Mouse (Mus musculus): ENCODE data around the gene Oasl2. TPM values are rescaled to one million over a fixed set of nuclear protein-coding genes. Genes with fewer than 3 reads are reported as not detected.
A peak's percentile ranks its signal among the peaks of the same experiment; 100 is the strongest.

Oasl2 gene
- polyA plus RNA-seq, 2 experiments = 1.6 to 1.7 TPM

DNA sequence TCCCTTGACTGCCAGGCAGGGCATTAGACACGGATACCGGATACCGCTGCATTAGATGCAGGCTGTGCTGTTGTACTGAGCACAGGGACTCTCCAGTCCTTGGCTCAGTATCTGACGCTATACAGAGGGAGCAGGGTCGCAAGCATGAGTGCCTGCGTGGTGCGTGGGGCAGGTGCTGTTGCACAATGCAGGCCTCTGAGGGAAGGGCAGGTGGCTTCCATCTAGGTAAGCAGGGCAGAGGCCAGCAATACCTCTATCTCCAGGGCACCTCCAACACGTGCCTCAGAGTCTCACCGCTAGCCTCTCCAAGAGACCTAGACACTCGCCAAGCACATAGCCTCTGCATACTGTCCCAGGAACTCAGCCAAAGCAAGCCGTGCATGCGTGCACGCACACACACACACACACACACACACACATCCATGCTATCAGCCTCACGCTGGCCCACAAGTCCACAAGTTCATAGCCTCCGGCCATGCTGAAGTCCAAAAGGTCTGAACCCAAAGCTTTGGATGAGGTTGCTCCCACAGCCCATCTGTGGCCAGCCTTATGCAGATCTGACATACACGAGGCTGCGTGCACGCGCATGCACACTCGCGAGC is 54.6 kb downstream of the Oasl2 start:
- H3K4me3 ChIP-seq (replicated peaks; ENCODE audit: low read length) = no peak overlapping the region
- no peak overlapping the region for H3K4me2 ChIP-seq (replicated peaks; ENCODE audit: low read depth, low read length, severe bottlenecking)
- 81% methylated on average over 21 of the region's 21 CpGs for WGBS
- peak; percentile 24; the same call in 1 of the 2 replicates for ATAC-seq (ENCODE audit: low FRiP score, low read depth)
- no peak overlapping the region for H3K9ac ChIP-seq (ENCODE audit: low read depth, low read length, severe bottlenecking)
- H3K9me3 ChIP-seq (ENCODE audit: control insufficient read depth, low read length) = no peaks in the 10 kb centered on the region
- no peak for DNase-seq (ENCODE audit: low spot score)
- peaks cover 38% of the 10 kb centered on the region for H3K36me3 ChIP-seq (ENCODE audit: control insufficient read depth, insufficient read depth, low read length)
- no peaks in the 10 kb centered on the region for H3K27me3 ChIP-seq (ENCODE audit: control insufficient read depth, insufficient read depth, low read length)
- H3K27ac ChIP-seq (replicated peaks; ENCODE audit: low read depth, low read length) = no peak overlapping the region
- no peak for TF ChIP-seq POLR2A (IDR thresholded peaks at IDR 0.05; ENCODE audit: borderline replicate concordance, extremely low read depth, insufficient read depth, insufficient read length)
- H3K4me1 ChIP-seq (ENCODE audit: control insufficient read depth, insufficient read depth, low read length) = 0 out of 2 replicates have a peak, but pooled peaks cover 3% of the 10 kb centered on the region

GRCm38 (mm10) chr5:114953326-114953725 is 56.6 kb downstream of the Oasl2 start:
- no peaks in the 10 kb centered on the region for H3K9me3 ChIP-seq (ENCODE audit: control insufficient read depth, low read length)
- no peak overlapping the region for H3K4me3 ChIP-seq (replicated peaks; ENCODE audit: low read length)
- H3K36me3 ChIP-seq (ENCODE audit: control insufficient read depth, insufficient read depth, low read length) = peaks cover 19% of the 10 kb centered on the region
- TF ChIP-seq POLR2A (IDR thresholded peaks at IDR 0.05; ENCODE audit: borderline replicate concordance, extremely low read depth, insufficient read depth, insufficient read length) = no peak
- WGBS = 85% methylated on average over 14 of the region's 14 CpGs
- DNase-seq (ENCODE audit: low spot score) = no peak
- H3K27me3 ChIP-seq (ENCODE audit: control insufficient read depth, insufficient read depth, low read length) = no peaks in the 10 kb centered on the region
- H3K4me2 ChIP-seq (replicated peaks; ENCODE audit: low read depth, low read length, severe bottlenecking) = no peak overlapping the region
- ATAC-seq (ENCODE audit: low FRiP score, low read depth) = no peak
- H3K27ac ChIP-seq (replicated peaks; ENCODE audit: low read depth, low read length) = no peak overlapping the region
- H3K4me1 ChIP-seq (ENCODE audit: control insufficient read depth, insufficient read depth, low read length) = 0 out of 2 replicates have a peak, but pooled peaks cover 3% of the 10 kb centered on the region
- H3K9ac ChIP-seq (ENCODE audit: low read depth, low read length, severe bottlenecking) = no peak overlapping the region

- Histone ChIP-seq H3K36me3 (ENCODE audit: control insufficient read depth, insufficient read depth, low read length) (no peaks in the 10 kb centered on the region), H3K27me3 (ENCODE audit: control insufficient read depth, insufficient read depth, low read length) (no peaks in the 10 kb centered on the region), H3K4me2 (replicated peaks; ENCODE audit: low read depth, low read length, severe bottlenecking) (no peak overlapping the region), H3K27ac (replicated peaks; ENCODE audit: low read depth, low read length) (no peak overlapping the region), H3K9ac (ENCODE audit: low read depth, low read length, severe bottlenecking) (no peak overlapping the region), H3K4me3 (replicated peaks; ENCODE audit: low read length) (no peak overlapping the region), H3K4me1 (ENCODE audit: control insufficient read depth, insufficient read depth, low read length) (no peaks in the 10 kb centered on the region; the same call in 1 of the 2 replicates), H3K9me3 (ENCODE audit: control insufficient read depth, low read length) (no peaks in the 10 kb centered on the region)
- TF ChIP-seq POLR2A (IDR thresholded peaks at IDR 0.05; ENCODE audit: borderline replicate concordance, extremely low read depth, insufficient read depth, insufficient read length) = no peak
- WGBS = 85% methylated on average over 5 of the region's 5 CpGs
- no peak for ATAC-seq (ENCODE audit: low FRiP score, low read depth)
- DNase-seq (ENCODE audit: low spot score) = no peak
Observed at GRCm38 (mm10) chr5:114958069-114958468, 61.3 kb downstream of the Oasl2 start.

Small RNA genes lying within 50 kb of the gene (microRNA-seq; reads per million reads assigned to microRNA genes)
- 12.6 reads per million, percentile 23 among the genes with 10 or more reads in this experiment for gene Mir6240

Other genes with a start within 250 kb of the Oasl2 start
- gene Trpv4, start 238.5 kb upstream of the Oasl2 start, polyA plus RNA-seq (2012; rRNA removed) = 44.9 and 68.2 TPM in 2 replicates
- 12.9 TPM in 2 replicates for gene Trpv4, start 238.5 kb upstream of the Oasl2 start, polyA plus RNA-seq (2014; fragmentation: Nextera tagmentation; extraction: Ambion mirVana)
- gene Gltp, start 206.0 kb upstream of the Oasl2 start, polyA plus RNA-seq (2012; rRNA removed) = 132 and 144 TPM in 2 replicates
- gene Gltp, start 206.0 kb upstream of the Oasl2 start, polyA plus RNA-seq (2014; fragmentation: Nextera tagmentation; extraction: Ambion mirVana) = 229 and 289 TPM in 2 replicates
- 29.9 and 33.6 TPM in 2 replicates for gene Tchp, start 189.2 kb upstream of the Oasl2 start, polyA plus RNA-seq (2012; rRNA removed)
- gene Tchp, start 189.2 kb upstream of the Oasl2 start, polyA plus RNA-seq (2014; fragmentation: Nextera tagmentation; extraction: Ambion mirVana) = 10.7 and 13.0 TPM in 2 replicates
- 48.6 and 51.6 TPM in 2 replicates for gene Ankrd13a, start 122.3 kb upstream of the Oasl2 start, polyA plus RNA-seq (2012; rRNA removed)
- gene Ankrd13a, start 122.3 kb upstream of the Oasl2 start, polyA plus RNA-seq (2014; fragmentation: Nextera tagmentation; extraction: Ambion mirVana) = 65.3 and 67.6 TPM in 2 replicates
- 64.2 and 66.4 TPM in 2 replicates for gene Git2, start 121.4 kb upstream of the Oasl2 start, polyA plus RNA-seq (2012; rRNA removed)
- gene Git2, start 121.4 kb upstream of the Oasl2 start, polyA plus RNA-seq (2014; fragmentation: Nextera tagmentation; extraction: Ambion mirVana) = 41.6 and 44.3 TPM in 2 replicates
- gene 1500011B03Rik, start 73.5 kb upstream of the Oasl2 start, polyA plus RNA-seq (2012; rRNA removed) = 76.7 and 80.3 TPM in 2 replicates
- gene 1500011B03Rik, start 73.5 kb upstream of the Oasl2 start, polyA plus RNA-seq (2014; fragmentation: Nextera tagmentation; extraction: Ambion mirVana) = 95.9 and 98.3 TPM in 2 replicates
- not detected in 2 replicates for gene 4930519G04Rik, start 43.3 kb upstream of the Oasl2 start, polyA plus RNA-seq (2012; rRNA removed)
- gene 4930519G04Rik, start 43.3 kb upstream of the Oasl2 start, polyA plus RNA-seq (2014; fragmentation: Nextera tagmentation; extraction: Ambion mirVana) = not detected in 2 replicates
- gene Gm9936, start 38.3 kb upstream of the Oasl2 start, polyA plus RNA-seq (2012; rRNA removed) = 0.12 and 0.13 TPM in 2 replicates
- gene Gm9936, start 38.3 kb upstream of the Oasl2 start, polyA plus RNA-seq (2014; fragmentation: Nextera tagmentation; extraction: Ambion mirVana) = 0.08 and 0.36 TPM in 2 replicates
- 0.59 and 1.2 TPM in 2 replicates for gene Oasl1, start 26.3 kb downstream of the Oasl2 start, polyA plus RNA-seq (2012; rRNA removed)
- 0.36 and 0.39 TPM in 2 replicates for gene Oasl1, start 26.3 kb downstream of the Oasl2 start, polyA plus RNA-seq (2014; fragmentation: Nextera tagmentation; extraction: Ambion mirVana)
- 34.1 and 41.3 TPM in 2 replicates for gene 2210016L21Rik, start 45.2 kb downstream of the Oasl2 start, polyA plus RNA-seq (2012; rRNA removed)
- 54.7 and 72.7 TPM in 2 replicates for gene 2210016L21Rik, start 45.2 kb downstream of the Oasl2 start, polyA plus RNA-seq (2014; fragmentation: Nextera tagmentation; extraction: Ambion mirVana)
- gene Hnf1a, start 74.2 kb downstream of the Oasl2 start, polyA plus RNA-seq (2012; rRNA removed) = 0.03 and 0.08 TPM in 2 replicates
- gene Hnf1a, start 74.2 kb downstream of the Oasl2 start, polyA plus RNA-seq (2014; fragmentation: Nextera tagmentation; extraction: Ambion mirVana) = 0.06 TPM in 1 of 2 replicates, not detected in the other
- 100 and 143 TPM in 2 replicates for gene Sppl3, start 114.2 kb downstream of the Oasl2 start, polyA plus RNA-seq (2012; rRNA removed)
- 42.7 and 74.3 TPM in 2 replicates for gene Sppl3, start 114.2 kb downstream of the Oasl2 start, polyA plus RNA-seq (2014; fragmentation: Nextera tagmentation; extraction: Ambion mirVana)
- gene Gm10401, start 201.4 kb downstream of the Oasl2 start, polyA plus RNA-seq (2012; rRNA removed) = not detected in 2 replicates
- gene Gm10401, start 201.4 kb downstream of the Oasl2 start, polyA plus RNA-seq (2014; fragmentation: Nextera tagmentation; extraction: Ambion mirVana) = 58.2 and 63.5 TPM in 2 replicates
- gene Acads, start 222.4 kb downstream of the Oasl2 start, polyA plus RNA-seq (2012; rRNA removed) = 50.5 and 59.8 TPM in 2 replicates
- gene Acads, start 222.4 kb downstream of the Oasl2 start, polyA plus RNA-seq (2014; fragmentation: Nextera tagmentation; extraction: Ambion mirVana) = 27.6 and 30.9 TPM in 2 replicates
- gene Unc119b, start 238.0 kb downstream of the Oasl2 start, polyA plus RNA-seq (2012; rRNA removed) = 44.3 and 53.9 TPM in 2 replicates
- gene Unc119b, start 238.0 kb downstream of the Oasl2 start, polyA plus RNA-seq (2014; fragmentation: Nextera tagmentation; extraction: Ambion mirVana) = 38.4 and 41.1 TPM in 2 replicates